Mouse (Mus musculus) natural killer cell, adult 2 months (primary cell): Measurements from ENCODE around the gene Gm19426.
A peak's percentile ranks its signal among the peaks of the same experiment; 100 is the strongest.
"Not testable (repeated sequence)": the region's sequence is repeated elsewhere in the genome, so short reads cannot be mapped to it uniquely, and the experiment has no call there.

Experiments used
- DNase-seq, 2 experiments: peaks; one replicate each; pipeline ENCODE4 v3.0.0; 2022; ENCODE audit warnings: low spot score in 2 of 2

Gene Gm19426

GRCm38 (mm10) chr2:84750115-84750514 lies 6.7 kb upstream of the Gm19426 start:
- no peak for DNase-seq

GRCm38 (mm10) chr2:84744126-84744525 lies 671 bp upstream of the Gm19426 start:
- no peak for DNase-seq

- DNase-seq: no peak
Observed at GRCm38 (mm10) chr2:84742451-84743283, 788 bp downstream of the Gm19426 start.

DNA sequence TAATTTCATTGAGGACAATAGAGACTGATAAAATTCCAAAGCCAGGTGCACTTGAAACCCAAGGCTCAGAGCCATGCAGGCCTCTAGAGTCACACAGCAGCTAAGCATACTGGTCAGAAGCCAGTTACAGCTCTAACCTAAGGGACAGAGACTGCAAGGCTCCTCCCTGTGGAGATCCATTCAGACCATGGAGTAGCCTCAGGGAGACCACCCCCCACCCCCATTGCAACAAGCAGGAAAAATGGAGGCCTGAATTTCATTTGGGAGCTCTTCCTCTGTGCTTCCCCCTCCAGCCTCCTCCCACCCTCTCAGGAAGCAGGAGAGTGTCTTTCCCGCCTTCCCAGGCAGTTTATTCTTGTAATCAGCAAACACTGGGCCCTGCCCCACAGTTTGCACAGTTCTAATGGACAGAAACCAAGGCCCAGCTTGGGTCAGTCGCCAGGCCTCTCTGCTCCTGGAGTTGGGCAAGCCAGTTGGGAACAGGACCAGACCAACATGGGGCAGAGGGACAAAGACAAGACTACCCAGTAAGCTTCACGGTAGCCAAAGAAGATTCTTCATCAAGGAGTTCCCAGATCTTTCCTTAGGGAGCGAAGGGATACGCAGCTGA lies 1.5 kb downstream of the Gm19426 start:
- no peak for DNase-seq

GRCm38 (mm10) chr2:84740608-84741333 lies 2.7 kb downstream of the Gm19426 start:
- no peak for DNase-seq

DNA sequence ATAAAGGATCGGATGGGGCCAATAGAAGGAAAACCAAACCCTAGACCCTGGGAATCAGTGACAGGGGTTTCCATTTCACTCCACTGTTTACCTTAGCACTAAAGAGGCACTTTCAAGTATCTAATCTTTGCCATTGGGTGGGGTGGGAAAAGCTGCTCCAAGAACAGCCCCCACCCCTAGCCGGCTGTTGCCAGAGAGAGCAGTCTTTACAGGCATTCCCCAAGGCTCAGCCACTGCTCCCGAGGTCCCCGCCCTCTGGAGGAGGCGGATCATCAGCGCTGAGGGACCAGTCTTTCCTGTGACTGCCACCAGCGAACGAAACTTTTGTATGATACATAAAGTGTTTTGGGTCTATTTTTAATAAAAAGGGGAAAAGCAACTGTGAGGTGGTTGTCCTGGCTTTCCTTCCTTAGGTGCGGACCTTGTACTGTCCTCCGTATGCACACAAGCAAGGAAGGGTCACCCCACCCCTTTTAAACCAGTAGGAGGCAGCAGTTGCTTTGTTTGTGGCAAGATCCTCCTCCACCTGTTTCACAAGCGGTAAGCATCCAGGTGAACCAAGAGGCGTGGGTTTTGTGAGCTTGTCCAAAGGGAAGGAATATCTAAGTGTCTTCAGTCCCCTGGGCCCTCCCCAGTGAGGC lies 5.1 kb downstream of the Gm19426 start:
- no peak for DNase-seq

- DNase-seq: no peak
Observed at GRCm38 (mm10) chr2:84737451-84737925, 6.0 kb downstream of the Gm19426 start.

DNA sequence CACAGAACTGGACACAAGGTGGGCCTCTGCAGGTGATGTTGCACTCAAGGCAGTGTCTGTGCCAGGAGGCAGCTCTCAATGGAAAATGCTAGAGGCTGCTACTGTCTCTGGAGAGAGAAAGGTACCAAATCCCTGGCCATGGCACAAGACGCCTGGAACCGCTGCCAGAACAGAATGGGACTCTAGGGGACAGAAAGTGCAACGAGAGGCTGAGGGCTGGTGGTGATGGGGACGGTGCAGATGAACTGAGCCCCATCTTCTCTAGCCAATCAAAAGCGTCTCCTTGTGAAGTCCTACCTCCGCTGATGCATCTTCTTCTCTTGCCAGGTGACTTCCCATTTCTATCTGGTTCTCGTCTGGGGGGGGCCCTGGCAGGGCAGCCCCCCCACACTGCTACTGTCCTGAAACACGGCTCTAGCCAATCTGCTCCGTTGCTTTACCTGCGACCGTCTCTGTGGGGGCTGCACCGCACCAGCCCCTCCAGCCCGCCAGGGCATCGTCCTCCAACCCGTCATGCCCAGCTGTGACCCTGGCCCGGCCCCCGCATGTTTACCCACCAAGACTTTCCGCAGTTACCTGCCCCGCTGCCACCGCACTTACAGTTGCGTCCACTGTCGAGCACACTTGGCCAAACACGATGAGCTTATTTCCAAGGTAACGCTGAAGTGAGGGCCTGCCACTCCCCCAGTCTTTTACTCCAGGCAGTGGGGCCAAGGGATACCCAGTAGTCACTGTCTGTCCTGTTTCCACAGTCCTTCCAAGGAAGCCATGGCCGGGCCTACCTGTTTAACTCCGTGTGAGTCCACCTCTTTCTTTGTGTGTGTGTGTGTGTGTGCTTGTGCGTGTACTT lies 6.9 kb downstream of the Gm19426 start:
- no peak for DNase-seq

- no peak for DNase-seq
Observed at GRCm38 (mm10) chr2:84735346-84735920, 8.0 kb downstream of the Gm19426 start.

DNA sequence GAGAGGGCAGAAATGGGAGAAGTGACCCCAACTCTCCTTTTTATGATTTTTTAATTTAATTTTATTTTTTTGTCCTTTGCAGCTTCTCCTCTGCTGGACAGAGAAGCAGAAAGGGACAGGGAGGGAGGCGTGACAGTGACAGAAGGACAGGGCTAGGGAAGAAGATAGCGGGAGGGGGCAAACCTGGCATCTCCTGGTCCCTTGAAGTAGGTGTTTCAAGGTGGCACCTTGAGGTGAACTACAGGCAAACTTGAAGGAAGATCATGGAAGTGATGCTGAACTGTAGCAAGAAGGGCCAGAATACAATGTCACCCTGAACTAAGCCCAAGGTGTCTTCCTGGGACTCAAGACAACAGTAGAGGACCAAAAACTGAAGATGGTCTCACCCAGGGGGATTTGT lies 8.5 kb downstream of the Gm19426 start:
- no peak for DNase-seq

DNA sequence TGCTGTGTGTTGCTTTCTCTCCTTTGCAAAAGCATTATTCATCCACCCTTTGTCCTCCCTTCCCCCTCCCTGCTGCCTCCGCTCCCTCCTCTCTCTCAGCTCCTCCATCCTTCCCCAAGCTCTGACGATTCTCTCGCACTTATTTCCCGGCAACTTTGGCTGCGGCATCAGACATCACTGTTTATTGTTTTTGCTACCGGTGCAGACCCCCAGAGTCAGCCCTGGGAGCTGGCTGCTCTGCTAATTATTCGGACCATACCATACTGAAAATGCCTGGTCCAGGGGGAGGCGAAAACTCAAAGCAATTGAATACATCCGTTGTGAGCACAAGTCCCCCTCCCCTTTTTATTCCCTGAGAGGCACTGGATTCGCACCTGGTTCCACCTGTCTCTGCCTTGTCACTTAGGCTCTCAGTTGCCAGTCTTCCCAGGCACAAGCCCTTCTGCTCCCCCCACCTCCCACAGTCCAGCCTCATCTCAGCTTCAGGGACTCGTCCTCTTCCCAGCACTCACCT lies 9.0 kb downstream of the Gm19426 start:
- no peak for DNase-seq

DNA sequence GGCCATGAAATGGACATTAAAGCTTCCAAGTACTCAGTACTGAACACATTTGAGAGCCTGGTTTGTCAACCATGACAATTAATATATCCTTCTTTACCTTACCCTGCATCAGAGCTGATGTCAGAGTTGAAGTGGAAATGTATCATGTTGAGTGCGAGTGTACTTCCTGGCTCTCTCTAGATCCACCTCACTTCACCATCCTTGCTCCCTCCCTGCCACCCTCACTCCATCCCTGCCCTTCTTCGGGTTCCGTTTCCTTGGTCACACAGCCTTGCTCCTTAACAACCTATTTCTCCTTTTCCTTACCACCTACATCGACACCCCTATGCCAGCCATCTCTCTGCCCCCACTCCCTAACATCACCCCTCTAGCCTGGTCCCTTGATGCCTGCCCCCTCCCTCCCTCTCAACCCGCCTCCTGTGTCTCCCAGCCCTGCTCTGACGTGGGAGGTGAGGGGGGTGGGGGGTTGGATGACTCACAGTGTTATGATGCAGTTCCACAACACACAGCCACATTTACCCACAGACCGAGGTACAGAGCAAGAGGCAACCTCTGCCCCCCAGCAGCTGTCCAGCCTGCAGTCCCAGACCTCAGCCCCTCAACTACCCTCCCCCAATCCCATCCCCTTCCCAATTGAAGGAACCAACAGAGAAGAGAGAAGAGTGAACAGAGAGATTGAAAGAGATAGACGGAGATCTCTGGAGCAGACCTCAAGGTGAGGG lies 9.7 kb downstream of the Gm19426 start, which contains the start of gene Ypel4:
Gene Ypel4 (plus strand): TSS at position 480 of the 722 bp plus-strand sequence.
- DNase-seq: peak; percentile 64

DNA sequence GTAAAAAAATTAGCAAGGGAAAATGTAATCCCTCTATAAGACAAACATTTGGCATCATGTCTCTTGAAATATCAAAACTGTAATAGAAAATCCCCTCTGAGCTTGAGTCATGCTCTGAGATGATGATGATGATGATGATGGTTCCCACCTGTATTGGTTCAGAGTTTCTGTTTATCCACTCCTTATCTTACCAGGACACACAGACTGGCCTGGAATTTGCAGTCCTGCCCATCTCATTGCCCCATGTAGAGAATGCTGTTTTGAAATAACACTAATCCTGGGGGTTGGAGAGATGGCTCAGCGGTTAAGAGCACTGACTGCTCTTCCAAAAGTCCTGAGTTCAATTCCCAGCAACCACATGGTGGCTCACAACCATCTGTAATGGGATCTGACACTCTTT lies 11.1 kb downstream of the Gm19426 start:
- no peak for DNase-seq

DNA sequence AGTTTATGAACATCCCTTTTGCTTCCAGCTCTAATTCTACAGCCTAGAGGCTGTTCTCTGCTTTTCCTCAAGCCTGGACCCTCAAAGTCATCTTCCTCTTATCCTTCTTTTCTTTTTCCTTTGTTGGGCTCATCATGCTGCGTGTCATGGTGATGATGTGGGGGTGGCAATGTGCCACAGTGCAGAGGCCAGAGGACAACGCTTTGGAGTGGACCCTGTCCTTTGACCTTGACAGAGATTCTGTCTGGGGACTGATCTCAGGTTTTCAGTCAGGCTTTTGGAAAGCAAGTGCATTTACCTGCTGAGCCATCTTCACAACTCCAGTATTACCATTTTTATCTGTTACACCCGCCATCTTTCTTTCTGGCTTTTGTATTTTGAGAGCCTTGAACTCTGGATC lies 12.2 kb downstream of the Gm19426 start:
- no peak for DNase-seq

- not testable (repeated sequence) for DNase-seq
Observed at GRCm38 (mm10) chr2:84728191-84728590, 15.3 kb downstream of the Gm19426 start.

- peak; percentile 90 to 94 for DNase-seq
Observed at GRCm38 (mm10) chr2:84727172-84727858, 16.1 kb downstream of the Gm19426 start, which contains the start of gene Clp1. TSS of gene Clp1 (minus strand) at chr2:84727350.

- DNase-seq: no peak
Observed at GRCm38 (mm10) chr2:84726716-84727115, 16.7 kb downstream of the Gm19426 start.

DNA sequence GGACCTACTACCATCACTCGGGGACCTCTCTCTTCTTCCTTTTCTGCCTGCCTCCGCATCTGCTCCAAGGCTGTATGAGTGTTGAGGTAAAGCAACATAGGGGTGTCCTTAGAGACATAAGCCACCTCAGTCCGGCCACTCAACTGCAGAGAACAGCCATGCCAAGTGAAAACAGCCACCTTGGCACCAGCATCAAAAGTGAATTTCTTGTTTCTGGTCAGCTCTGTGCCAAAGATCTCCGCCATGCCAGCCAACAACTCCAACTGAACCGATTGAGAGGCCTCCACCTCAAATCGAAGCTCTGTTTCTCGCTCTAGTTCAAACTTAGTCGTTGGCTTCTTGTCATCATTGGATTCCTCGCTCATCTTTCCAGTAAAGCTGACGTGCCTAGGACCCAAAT lies 17.7 kb downstream of the Gm19426 start:
- no peak for DNase-seq

- DNase-seq: peak in 1 of 2 experiments; percentile 17
Observed at GRCm38 (mm10) chr2:84723856-84724255, 19.6 kb downstream of the Gm19426 start.
